11 mouse cellular contexts compared by ENCODE assay signal in genomic region chr2:37908721-37909506, GRCm38 (mm10).
DNase-seq lines count a peak whose midpoint lies in the region; ATAC-seq and TF ChIP-seq lines count a peak whose summit lies in the region.
"Had no signal": no experiment of that assay in that cellular context is flagged by ENCODE, and none has a peak within 500 bp of the region (broad histone marks: within the 10 kb centered on the region; RNA-seq: fewer than 3 reads in every experiment).

No protein-coding gene starts in this region.

- 30% methylated on average over 5 of the region's 5 CpGs for WGBS in hindbrain, embryonic 13.5 days
- WGBS in midbrain, embryonic 13.5 days, result 35% methylated on average over 5 of the region's 5 CpGs

- H3K9me3 ChIP-seq in hindbrain, embryonic 13.5 days, result no peaks in the 10 kb centered on the region
- H3K9me3 ChIP-seq in midbrain, embryonic 13.5 days, result no peaks in the 10 kb centered on the region

- H3K27me3 ChIP-seq in hindbrain, embryonic 13.5 days, result no peaks in the 10 kb centered on the region
- H3K27me3 ChIP-seq in midbrain, embryonic 13.5 days, result no peaks in the 10 kb centered on the region

- peaks cover 10% of the 10 kb centered on the region; the same call in 1 of the 2 replicates for H3K4me1 ChIP-seq in hindbrain, embryonic 13.5 days (replicated peaks)
- peaks cover 8% of the 10 kb centered on the region for H3K4me1 ChIP-seq in midbrain, embryonic 13.5 days (replicated peaks)

- H3K9ac ChIP-seq in hindbrain, embryonic 13.5 days, result no peak overlapping the region
- no peak overlapping the region for H3K9ac ChIP-seq in midbrain, embryonic 13.5 days (replicated peaks)

- H3K36me3 ChIP-seq in hindbrain, embryonic 13.5 days, result no peaks in the 10 kb centered on the region
- H3K36me3 ChIP-seq in midbrain, embryonic 13.5 days, result no peaks in the 10 kb centered on the region

- peak; percentile 52 for DNase-seq in right cerebral cortex, adult 18-20 months
- DNase-seq in right cerebral cortex, postnatal 4 days, result no peak
- DNase-seq in gastrocnemius, adult 2 months, result no peak
- no peak for DNase-seq in cerebellum, postnatal 25 days
- DNase-seq in heart, adult 11 months, result no peak
- no peak for DNase-seq in thymus, postnatal 0 days (ENCODE audit: low spot score)
- DNase-seq: heart, adult 18-20 months; kidney, adult 11 months; liver had no signal

- TF ChIP-seq CTCF in gastrocnemius, adult 2 months (IDR thresholded peaks at IDR 0.05), result no peak

- H3K27ac ChIP-seq in hindbrain, embryonic 13.5 days, result no peak overlapping the region
- H3K27ac ChIP-seq in midbrain, embryonic 13.5 days, result peak overlapping the region; percentile 53; the same call in 1 of the 2 replicates
- H3K27ac ChIP-seq in gastrocnemius, adult 2 months, result no peak overlapping the region

- ATAC-seq in hindbrain, embryonic 13.5 days (ENCODE audit: low FRiP score), result peak; percentile 28
- peak; percentile 78; the same call in 1 of the 2 replicates for ATAC-seq in midbrain, embryonic 13.5 days

- H3K4me3 ChIP-seq in hindbrain, embryonic 13.5 days, result no peak overlapping the region
- no peak overlapping the region for H3K4me3 ChIP-seq in midbrain, embryonic 13.5 days (replicated peaks)
- no peak overlapping the region for H3K4me3 ChIP-seq in gastrocnemius, adult 2 months

- intact Hi-C loops in gastrocnemius, adult 2 months (cut with DNase I), result no loop called here

- no peak overlapping the region for H3K4me2 ChIP-seq in hindbrain, embryonic 13.5 days
- H3K4me2 ChIP-seq in midbrain, embryonic 13.5 days (replicated peaks), result no peak overlapping the region
